In the genomic region with DNA sequence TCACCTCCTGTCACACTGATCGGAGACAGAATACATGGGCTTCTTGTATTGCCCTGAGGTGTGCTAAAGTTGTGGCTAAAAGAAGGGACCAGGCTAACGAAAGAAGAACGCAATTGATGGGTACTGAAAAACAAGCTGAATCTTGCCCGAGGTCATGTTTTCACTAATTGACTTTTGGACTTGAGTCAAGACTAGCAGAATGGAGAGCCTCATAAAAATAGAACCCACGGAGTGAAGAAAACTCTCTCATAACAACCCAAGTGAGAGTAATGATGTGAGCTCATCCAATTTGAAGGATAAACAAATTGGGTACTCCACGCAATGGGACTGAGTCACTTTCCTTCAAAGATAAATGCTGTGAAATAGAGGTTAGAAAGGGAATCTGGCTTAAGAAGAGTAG, we compare ENCODE assay signal across 15 mouse cellular contexts. TPM values are rescaled to one million over a fixed set of nuclear protein-coding genes. Genes with fewer than 3 reads are reported as not detected.
DNase-seq lines count a peak whose midpoint lies in the region.
"Had no signal": no experiment of that assay in that cellular context is flagged by ENCODE, and none has a peak within 500 bp of the region (broad histone marks: within the 10 kb centered on the region; RNA-seq: fewer than 3 reads in every experiment).

No protein-coding gene starts in this region.

- peak; percentile 24 for DNase-seq in kidney, adult 9 months
- DNase-seq in kidney, adult 18-20 months: no peak
- DNase-seq in Muller cell, postnatal 12 days (ENCODE audit: inconsistent ontology term): peak; percentile 61
- peak; percentile 61 for DNase-seq in adipocyte (ENCODE audit: low spot score)
- DNase-seq in B cell, adult 2 months: no peak
- DNase-seq in frontal cortex, adult 2 months (ENCODE audit: extremely low spot score in 1 of 2, low spot score in 1 of 2): no peak
- DNase-seq: adrenal gland, adult 8-10 months; cerebellum, adult 18-20 months; cerebellum, adult 9-11 months; cerebellum, postnatal 36 days; forebrain, postnatal 0 days; gastrocnemius, adult 2 months; gastrocnemius, postnatal 36 days; heart, adult 2 months had no signal

RNA-seq across cellular contexts. Expression of a gene that starts 55.0 kb away (rescaled TPM):
- 5.1 and 5.2 TPM in 2 replicates for polyA plus RNA-seq in frontal cortex, adult 2 months (2012; rRNA removed)
- polyA plus RNA-seq: G1E had no signal

Comparison
In these comparisons a context has a peak if more than half of its experiments do, and no peak if none do; other contexts are left out.
1. DNase-seq: peak in kidney, adult 9 months (single experiment), Muller cell, postnatal 12 days (single experiment) and adipocyte (single experiment); none in kidney, adult 18-20 months (single experiment), B cell, adult 2 months (0 of 2) and frontal cortex, adult 2 months (0 of 2).